Mouse (Mus musculus) embryonic facial prominence, embryonic 11.5 days (tissue): ENCODE results near the gene Tbc1d25. TPM values are rescaled to one million over a fixed set of nuclear protein-coding genes. Genes with fewer than 3 reads are reported as not detected.

Source experiments
- ATAC-seq: fragments of 200-750 bp; cut with Nextera tagmentation; replicated peaks from 2 replicates; pipeline ENCODE4 v1.8.0; 2017; ENCODE audit warnings: low read depth; ENCODE audit not compliant: insufficient number of reproducible peaks, low FRiP score, low TSS enrichment
- DNase-seq: peaks from one replicate; pipeline ENCODE4 v3.0.0-alpha.2; 2015; ENCODE audit warnings: low spot score
- H3K27ac ChIP-seq: fragments of 300-500 bp; sonication (generic); replicated peaks from 2 replicates; pipeline ENCODE4 v1.5.1; 2014; ENCODE audit warnings: mild to moderate bottlenecking, low read depth, low read length, control low read depth
- H3K27me3 ChIP-seq: fragments of 300-500 bp; sonication (generic); 2 replicates; pipeline ENCODE4 v1.6.1; 2014; ENCODE audit warnings: mild to moderate bottlenecking, low read length, moderate library complexity, mixed read lengths; ENCODE audit not compliant: control insufficient read depth, insufficient read depth
- H3K36me3 ChIP-seq: fragments of 300-500 bp; sonication (generic); replicated peaks from 2 replicates; pipeline ENCODE4 v1.6.1; 2014; ENCODE audit warnings: low read depth, mild to moderate bottlenecking, low read length, moderate library complexity, mixed read lengths; ENCODE audit not compliant: control insufficient read depth, insufficient read depth
- H3K4me1 ChIP-seq: fragments of 300-500 bp; sonication (generic); 2 replicates; pipeline ENCODE4 v1.6.1; 2014; ENCODE audit warnings: low read length, mixed read lengths; ENCODE audit not compliant: control insufficient read depth, insufficient read depth
- H3K4me2 ChIP-seq: fragments of 300-500 bp; sonication (generic); 2 replicates; pipeline ENCODE4 v1.6.1; 2014; ENCODE audit warnings: low read depth, mild to moderate bottlenecking, control low read depth, low read length, moderate library complexity
- H3K4me3 ChIP-seq: fragments of 300-500 bp; sonication (generic); 2 replicates; pipeline ENCODE4 v1.5.1; 2014; ENCODE audit warnings: low read depth, low read length, control low read depth
- H3K9ac ChIP-seq: fragments of 300-500 bp; sonication (generic); replicated peaks from 2 replicates; pipeline ENCODE4 v1.6.1; 2014; ENCODE audit warnings: mild to moderate bottlenecking, control low read depth, low read length
- H3K9me3 ChIP-seq: fragments of 300-500 bp; sonication (generic); replicated peaks from 2 replicates; pipeline ENCODE4 v1.6.1; 2016; ENCODE audit warnings: mild to moderate bottlenecking, low read length, inconsistent platforms, mixed read lengths; ENCODE audit not compliant: control insufficient read depth
- WGBS: fragments of 180-500 bp; shearing (Covaris S2); extraction: QIAGEN DNeasy Blood & Tissue Kit; methylation state at CpG from one replicate; pipeline ENCODE4 v1.1.7; 2014; 5-methylcytosine and 5-hydroxymethylcytosine counted together
- polyA plus RNA-seq: library from polyadenylated mRNA; unstranded; fragments of >200 nt; fragmentation: Nextera tagmentation; extraction: Ambion mirVana; gene quantifications from 2 replicates; pipeline ENCODE4 v1.2.1, GENCODE M21; 2014

Gene Tbc1d25
- polyA plus RNA-seq, 1 experiment from 2014 or later = 11.3 TPM

DNA sequence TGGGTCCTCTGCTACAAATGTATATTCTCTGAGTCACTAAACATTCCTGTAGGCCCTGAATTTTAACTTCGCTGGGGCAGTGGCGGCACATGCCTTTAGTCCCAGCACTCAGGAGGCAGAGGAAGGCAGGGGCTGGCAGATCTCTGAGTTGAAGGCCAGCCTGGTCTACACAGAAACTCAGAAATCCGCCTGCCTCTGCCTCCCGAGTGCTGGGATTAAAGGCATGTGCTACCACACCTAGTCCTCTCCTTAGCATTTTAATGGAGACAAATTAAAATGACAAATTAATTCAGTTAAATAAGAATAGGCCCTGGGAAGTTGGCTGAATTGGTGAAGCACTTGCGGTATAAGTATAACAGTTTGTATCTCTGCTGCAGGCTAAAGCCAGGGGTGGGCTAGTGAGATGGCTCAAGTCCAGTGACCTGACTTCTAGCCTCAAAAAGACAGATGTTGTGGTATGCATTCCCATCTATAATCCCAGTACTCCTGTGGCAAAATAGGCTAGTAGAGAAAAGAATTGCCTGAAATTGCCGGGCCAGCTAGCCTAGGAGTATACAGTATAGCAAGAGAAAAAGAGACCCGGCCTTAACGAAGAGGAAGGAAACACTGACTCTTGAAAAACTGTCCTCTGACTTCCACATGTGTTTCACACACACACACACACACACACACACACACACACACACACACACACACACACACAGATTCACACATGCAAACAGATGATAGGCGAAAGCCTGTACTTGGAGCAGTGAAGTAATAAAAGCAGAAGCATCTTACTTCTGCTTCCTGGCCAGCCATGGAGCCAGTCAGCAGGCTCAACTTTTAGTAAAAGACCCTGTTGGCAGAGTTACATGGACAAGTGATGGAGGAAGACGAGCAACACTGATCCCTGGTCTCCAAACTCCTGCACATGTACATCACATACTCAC is 8.0 kb downstream of the Tbc1d25 start:
- 90% methylated on average over 10 of the region's 10 CpGs for WGBS
- no peak for ATAC-seq
- H3K9me3 ChIP-seq = no peaks in the 10 kb centered on the region

DNA sequence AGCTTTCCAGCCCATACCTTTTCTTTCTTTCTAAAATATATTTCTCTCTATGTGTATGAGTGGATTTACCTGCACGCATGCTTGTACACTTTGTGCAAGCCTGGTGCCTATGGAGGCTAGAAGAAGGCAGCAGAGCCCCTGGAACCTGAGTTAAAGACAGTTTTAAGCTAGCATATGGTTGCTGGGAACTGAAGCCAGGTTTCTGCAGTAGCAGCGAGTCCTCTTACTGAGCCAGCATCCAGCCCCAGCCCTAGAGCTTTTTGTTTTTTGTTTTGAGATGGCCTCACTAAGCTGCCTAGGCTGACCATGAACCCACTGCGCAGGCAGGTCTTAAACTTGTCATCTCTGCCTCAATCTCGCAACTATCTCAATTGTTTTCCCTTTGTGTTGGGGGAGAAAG is 11.5 kb downstream of the Tbc1d25 start:
- DNase-seq (no peak), ATAC-seq (no peak)
- no peaks in the 10 kb centered on the region for H3K9me3 ChIP-seq
- no peak overlapping the region for H3K4me2 ChIP-seq
- H3K4me1 ChIP-seq = no peaks in the 10 kb centered on the region
- 82% methylated on average over 4 of the region's 4 CpGs for WGBS
- no peak overlapping the region for H3K9ac ChIP-seq
- no peaks in the 10 kb centered on the region for H3K36me3 ChIP-seq
- H3K27me3 ChIP-seq = no peaks in the 10 kb centered on the region
- no peak overlapping the region for H3K27ac ChIP-seq
- H3K4me3 ChIP-seq = no peak overlapping the region

More for the DNA sequence above, 8.0 kb downstream of the Tbc1d25 start:
- Histone ChIP-seq H3K4me3 (no peak overlapping the region), H3K36me3 (no peaks in the 10 kb centered on the region), H3K4me2 (no peak overlapping the region), H3K9ac (no peak overlapping the region), H3K4me1 (no peaks in the 10 kb centered on the region), H3K27me3 (no peaks in the 10 kb centered on the region), H3K27ac (no peak overlapping the region)
- no peak for DNase-seq

DNA sequence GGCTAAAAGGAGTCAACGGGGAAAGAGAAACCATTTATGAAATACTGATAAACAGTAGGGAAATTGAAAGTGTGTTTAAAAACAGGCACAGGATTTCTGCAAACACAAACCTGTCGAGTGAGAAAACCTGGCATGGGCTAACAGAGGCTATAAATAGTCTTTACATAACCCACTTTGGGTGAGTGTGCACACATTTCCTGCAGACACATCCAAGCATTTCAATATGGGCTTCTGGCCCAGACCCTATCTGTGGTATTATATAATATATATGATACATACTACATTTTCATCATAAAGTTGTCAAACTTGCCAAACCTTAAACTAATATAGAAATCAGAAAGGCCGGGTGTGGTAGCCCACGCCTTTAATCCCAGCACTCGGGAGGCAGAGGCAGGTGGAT is 12.9 kb downstream of the Tbc1d25 start:
- Histone ChIP-seq H3K4me1 (no peaks in the 10 kb centered on the region), H3K9me3 (no peaks in the 10 kb centered on the region), H3K4me3 (no peak overlapping the region), H3K27me3 (no peaks in the 10 kb centered on the region), H3K4me2 (no peak overlapping the region), H3K9ac (no peak overlapping the region), H3K27ac (no peak overlapping the region), H3K36me3 (no peaks in the 10 kb centered on the region)
- no peak for DNase-seq
- WGBS = 92% methylated on average over 5 of the region's 5 CpGs
- ATAC-seq = no peak

DNA sequence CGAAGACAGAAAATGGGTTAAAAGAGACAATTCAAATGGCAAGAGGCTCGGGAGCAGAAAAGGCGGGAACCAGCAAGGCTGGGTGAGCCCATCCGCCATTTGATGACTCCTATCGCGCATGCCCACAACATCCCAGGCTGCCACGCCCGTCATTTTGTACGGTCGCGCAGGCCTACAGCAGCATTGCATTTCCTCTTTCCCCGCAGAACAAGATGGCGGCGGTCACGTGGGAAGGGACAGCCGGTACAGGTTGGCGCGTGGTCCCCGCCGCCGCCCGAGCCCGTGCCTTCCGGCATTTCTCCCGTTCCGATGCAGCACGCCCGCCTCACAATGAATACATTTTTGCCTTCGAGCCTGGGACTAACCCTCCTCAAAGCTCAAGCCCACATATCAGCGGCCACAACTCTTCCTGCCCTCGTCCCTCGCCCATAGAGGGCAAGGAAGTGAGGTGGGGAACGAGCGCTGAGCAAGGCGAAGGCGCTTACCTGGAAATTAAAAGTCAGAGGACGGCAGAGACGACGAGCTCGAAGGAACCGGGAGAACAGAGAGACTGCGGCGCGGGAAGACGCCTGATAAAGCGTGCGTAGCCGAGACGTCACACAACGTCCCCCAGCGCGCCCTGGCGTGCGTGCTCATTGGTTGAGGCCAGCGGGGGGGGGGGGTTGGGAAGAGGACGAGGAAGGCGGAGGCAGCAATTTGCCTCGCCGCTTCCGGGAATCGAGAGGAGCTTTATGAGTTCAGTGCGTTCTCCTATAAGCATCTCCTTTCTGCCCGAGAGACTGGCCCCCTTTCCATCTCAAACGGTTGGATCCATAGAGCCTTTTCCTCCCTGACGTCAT is 30.6 kb downstream of the Tbc1d25 start, which contains the start of gene Rbm3:
Rbm3 (minus strand) TSS at position 728 of the 839 bp plus-strand sequence.
- Histone ChIP-seq H3K36me3 (peaks cover 3% of the 10 kb centered on the region; the same call in 1 of the 2 replicates), H3K9ac (peak within 1 kb of the TSS; percentile 85), H3K4me1 (no peaks in the 10 kb centered on the region), H3K4me2 (peak within 1 kb of the TSS; percentile 76), H3K27me3 (no peaks in the 10 kb centered on the region), H3K9me3 (no peaks in the 10 kb centered on the region), H3K27ac (peak within 1 kb of the TSS; percentile 95), H3K4me3 (peak within 1 kb of the TSS; percentile 55)
- ATAC-seq (peak; percentile 91), DNase-seq (peak; percentile 86)
- WGBS = 26% methylated on average over 59 of the region's 65 CpGs

DNA sequence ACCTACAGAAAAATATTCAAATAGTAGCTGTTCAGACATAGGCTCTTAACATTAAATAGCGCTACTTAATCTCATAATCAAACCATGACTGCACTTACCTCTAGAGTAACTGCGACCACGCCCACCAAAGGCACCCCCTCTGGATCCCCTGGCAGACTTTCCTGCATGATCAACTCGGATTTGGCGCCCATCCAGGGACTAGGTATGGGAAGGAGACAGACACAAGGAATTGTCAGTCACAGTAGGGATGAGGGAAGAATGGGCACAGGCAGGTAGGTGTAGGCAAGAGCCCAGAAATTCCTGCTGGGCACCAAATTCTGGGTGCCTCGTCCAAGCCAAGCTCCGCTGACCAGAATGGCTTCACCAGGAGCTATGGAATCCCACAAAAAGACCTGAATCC is 32.2 kb downstream of the Tbc1d25 start:
- H3K27ac ChIP-seq = no peak overlapping the region
- H3K9me3 ChIP-seq = no peaks in the 10 kb centered on the region
- ATAC-seq (no peak), DNase-seq (no peak)
- no peaks in the 10 kb centered on the region for H3K27me3 ChIP-seq
- WGBS = 79% methylated on average over 7 of the region's 7 CpGs
- peak overlapping the region; percentile 76 for H3K4me2 ChIP-seq
- peak overlapping the region; percentile 85; the same call in 1 of the 2 replicates for H3K9ac ChIP-seq
- H3K4me1 ChIP-seq = no peaks in the 10 kb centered on the region
- H3K4me3 ChIP-seq = peak overlapping the region; percentile 55
- H3K36me3 ChIP-seq = peaks cover 3% of the 10 kb centered on the region; the same call in 1 of the 2 replicates

DNA sequence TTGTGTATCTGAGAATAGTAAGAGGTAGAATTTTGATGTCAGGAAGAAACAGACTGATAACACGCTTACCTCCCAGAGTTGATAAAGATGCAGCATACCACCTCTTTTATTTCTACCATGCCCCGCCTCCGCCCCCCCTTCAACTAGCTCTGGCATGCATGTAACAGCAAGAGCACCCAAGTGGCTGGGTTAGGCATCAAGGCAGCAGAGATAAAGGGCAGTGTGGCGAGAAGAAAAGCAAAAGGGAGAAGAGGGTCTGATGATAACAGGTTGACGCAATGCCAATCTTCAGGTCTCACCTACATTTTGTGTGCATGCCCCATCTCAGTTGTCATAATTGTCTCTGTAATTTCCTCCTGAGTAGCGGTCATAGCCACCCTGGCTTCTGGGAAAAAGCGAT is 33.0 kb downstream of the Tbc1d25 start:
- H3K27me3 ChIP-seq = no peaks in the 10 kb centered on the region
- no peak overlapping the region for H3K27ac ChIP-seq
- WGBS = 90% methylated on average over 7 of the region's 7 CpGs
- no peak for ATAC-seq
- H3K4me3 ChIP-seq = no peak overlapping the region
- H3K36me3 ChIP-seq = peaks cover 3% of the 10 kb centered on the region; the same call in 1 of the 2 replicates
- H3K4me2 ChIP-seq = no peak overlapping the region
- no peaks in the 10 kb centered on the region for H3K4me1 ChIP-seq
- no peak for DNase-seq
- H3K9me3 ChIP-seq = no peaks in the 10 kb centered on the region
- H3K9ac ChIP-seq = no peak overlapping the region

DNA sequence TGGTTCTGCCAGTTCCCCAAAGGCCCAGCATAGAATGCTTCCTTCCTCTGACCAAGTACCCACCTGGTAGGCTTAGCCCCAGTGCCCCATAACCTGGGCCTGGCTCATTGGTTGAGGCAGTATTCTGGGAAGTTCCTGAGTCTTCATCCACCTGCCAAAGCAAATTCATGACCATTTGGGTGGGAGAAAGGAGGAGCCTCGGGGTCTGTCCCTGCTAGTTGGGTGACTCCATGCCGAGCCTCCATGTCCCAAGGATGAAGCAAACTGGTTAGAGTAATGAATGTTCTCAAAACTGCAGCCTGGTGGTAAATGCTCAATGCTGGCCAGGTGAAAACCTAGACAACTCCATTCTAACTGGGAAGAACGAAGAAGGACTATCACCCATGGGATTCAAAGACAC is 34.9 kb downstream of the Tbc1d25 start:
- no peak for DNase-seq
- Histone ChIP-seq H3K4me3 (no peak overlapping the region), H3K27me3 (no peaks in the 10 kb centered on the region), H3K4me2 (no peak overlapping the region), H3K9me3 (no peaks in the 10 kb centered on the region), H3K9ac (no peak overlapping the region), H3K27ac (no peak overlapping the region), H3K4me1 (no peaks in the 10 kb centered on the region), H3K36me3 (peaks cover 3% of the 10 kb centered on the region; the same call in 1 of the 2 replicates)
- 84% methylated on average over 3 of the region's 3 CpGs for WGBS
- no peak for ATAC-seq
